Mouse (Mus musculus) testis, postnatal 14 days (tissue): ENCODE measurements around the gene Tfe3.
"Not testable (repeated sequence)": the region's sequence is repeated elsewhere in the genome, so short reads cannot be mapped to it uniquely, and the experiment has no call there.

Experiments used
- DNase-seq: peaks from one replicate; pipeline ENCODE4 v3.0.0; 2021; ENCODE audit warnings: low spot score

Tfe3 gene

GRCm38 (mm10) chrX:7753627-7754026 lies 8.7 kb upstream of the Tfe3 start:
- not testable (repeated sequence) for DNase-seq

GRCm38 (mm10) chrX:7762921-7763197 lies 499 bp downstream of the Tfe3 start:
- no peak for DNase-seq

- peak; percentile 80 for DNase-seq
Observed at GRCm38 (mm10) chrX:7763631-7764393, 1.5 kb downstream of the Tfe3 start.

GRCm38 (mm10) chrX:7764657-7765280 lies 2.4 kb downstream of the Tfe3 start:
- DNase-seq = no peak

GRCm38 (mm10) chrX:7765281-7765670 lies 2.9 kb downstream of the Tfe3 start:
- no peak for DNase-seq

- DNase-seq = peak; percentile 51
Observed at GRCm38 (mm10) chrX:7765764-7766163, 3.4 kb downstream of the Tfe3 start.

- DNase-seq = no peak
Observed at GRCm38 (mm10) chrX:7769302-7770017, 7.1 kb downstream of the Tfe3 start.

- DNase-seq = no peak
Observed at GRCm38 (mm10) chrX:7772766-7773165, 10.4 kb downstream of the Tfe3 start.

GRCm38 (mm10) chrX:7775501-7776205 lies 13.3 kb downstream of the Tfe3 start:
- DNase-seq = no peak

- DNase-seq = no peak
Observed at GRCm38 (mm10) chrX:7776329-7777082, 14.1 kb downstream of the Tfe3 start.

GRCm38 (mm10) chrX:7778450-7779244 lies 16.3 kb downstream of the Tfe3 start:
- no peak for DNase-seq

- no peak for DNase-seq
Observed at GRCm38 (mm10) chrX:7779294-7779693, 16.9 kb downstream of the Tfe3 start.

- DNase-seq = no peak
Observed at GRCm38 (mm10) chrX:7782603-7783092, 20.3 kb downstream of the Tfe3 start.

GRCm38 (mm10) chrX:7789542-7790136 lies 27.3 kb downstream of the Tfe3 start, which contains the start of gene Gripap1:
TSS of gene Gripap1 (plus strand) at chrX:7789765.
- DNase-seq = peak; percentile 61

GRCm38 (mm10) chrX:7790309-7790708 lies 27.9 kb downstream of the Tfe3 start:
- no peak for DNase-seq

GRCm38 (mm10) chrX:7793361-7793760 lies 31.0 kb downstream of the Tfe3 start:
- no peak for DNase-seq

GRCm38 (mm10) chrX:7795016-7795415 lies 32.7 kb downstream of the Tfe3 start:
- peak; percentile 11 for DNase-seq

GRCm38 (mm10) chrX:7797327-7797726 lies 35.0 kb downstream of the Tfe3 start:
- no peak for DNase-seq

GRCm38 (mm10) chrX:7802157-7802556 lies 39.8 kb downstream of the Tfe3 start:
- not testable (repeated sequence) for DNase-seq

- DNase-seq = not testable (repeated sequence)
Observed at GRCm38 (mm10) chrX:7815016-7815415, 52.7 kb downstream of the Tfe3 start.
